In genomic region chr13:54548036-54548435, GRCm38 (mm10) we compare ENCODE assay signal across 25 mouse cellular contexts. TPM values are rescaled to one million over a fixed set of nuclear protein-coding genes. Genes with fewer than 3 reads are reported as not detected.
DNase-seq lines count a peak whose midpoint lies in the region; ATAC-seq and TF ChIP-seq lines count a peak whose summit lies in the region.
"Had no signal": no experiment of that assay in that cellular context is flagged by ENCODE, and none has a peak within 500 bp of the region (broad histone marks: within the 10 kb centered on the region; RNA-seq: fewer than 3 reads in every experiment).

No protein-coding gene starts in this region.

- CTCF ChIA-PET in Patski (lab: Charles Lee), result interaction anchor here (1.3 to 1.4 kb wide), 2 partner anchors 8 to 14 kb away, joined by 3 to 4 read pairs; no protein-coding TSS in a partner anchor

- no peak overlapping the region for H3K4me3 ChIP-seq in kidney, embryonic 15.5 days (replicated peaks)
- H3K4me3 ChIP-seq: embryonic facial prominence, embryonic 12.5 days; embryonic facial prominence, embryonic 15.5 days; gastrocnemius, adult 2 months; hindbrain, embryonic 12.5 days; hindbrain, embryonic 15.5 days had no signal

- H3K9ac ChIP-seq in kidney, embryonic 15.5 days, result no peak overlapping the region
- H3K9ac ChIP-seq: embryonic facial prominence, embryonic 12.5 days; embryonic facial prominence, embryonic 15.5 days; forebrain, postnatal 0 days; hindbrain, embryonic 12.5 days; hindbrain, embryonic 15.5 days had no signal

- 88% methylated on average over 7 of the region's 7 CpGs for WGBS in kidney, embryonic 15.5 days

- in situ Hi-C loops in Patski (cut with MboI; ENCODE audit: low pct_unique_long_range_greater_than_20kb), result no loop called here

- no peak overlapping the region for H3K27ac ChIP-seq in kidney, embryonic 15.5 days
- H3K27ac ChIP-seq: embryonic facial prominence, embryonic 12.5 days; embryonic facial prominence, embryonic 15.5 days; gastrocnemius, adult 2 months; hindbrain, embryonic 12.5 days; hindbrain, embryonic 15.5 days had no signal

- no peak overlapping the region for H3K4me2 ChIP-seq in kidney, embryonic 15.5 days
- H3K4me2 ChIP-seq: embryonic facial prominence, embryonic 12.5 days; embryonic facial prominence, embryonic 15.5 days; heart, embryonic 11.5 days; hindbrain, embryonic 12.5 days; hindbrain, embryonic 15.5 days had no signal

- POLR2A ChIA-PET in Patski (lab: Charles Lee), result no interaction called here

- TF ChIP-seq CTCF in Patski (IDR thresholded peaks at IDR 0.05), result no peak

- H3K36me3 ChIP-seq in kidney, embryonic 15.5 days, result peaks cover 74% of the 10 kb centered on the region

- no peaks in the 10 kb centered on the region for H3K4me1 ChIP-seq in kidney, embryonic 15.5 days
- H3K4me1 ChIP-seq: embryonic facial prominence, embryonic 12.5 days; embryonic facial prominence, embryonic 15.5 days; hindbrain, embryonic 12.5 days; hindbrain, embryonic 15.5 days had no signal

- H3K9me3 ChIP-seq in kidney, embryonic 15.5 days (replicated peaks), result no peaks in the 10 kb centered on the region
- H3K9me3 ChIP-seq: embryonic facial prominence, embryonic 12.5 days; embryonic facial prominence, embryonic 15.5 days; G1E; hindbrain, embryonic 12.5 days; hindbrain, embryonic 15.5 days had no signal

- DNase-seq in kidney, adult 11 months, result peak; percentile 49
- no peak for DNase-seq in kidney, postnatal 10 days
- DNase-seq in kidney, adult 8-10 months, result peak; percentile 41 to 54
- no peak for DNase-seq in Patski (ENCODE audit: low read depth, low spot score)
- DNase-seq: adrenal gland, adult 2 months; adrenal gland, postnatal 14 days; B cell, adult 2 months; cerebellum, adult 11 months; cerebellum, adult 2 months; cerebellum, adult 9-11 months; cerebellum, postnatal 25 days; forebrain, postnatal 0 days; gastrocnemius, adult 2 months; gastrocnemius, postnatal 14 days; heart, adult 11 months had no signal

- ATAC-seq in kidney, embryonic 15.5 days (replicated peaks; ENCODE audit: low FRiP score), result no peak
- ATAC-seq in Patski, result peak; percentile 26
- no peak for ATAC-seq in megakaryocyte, adult 5-6 weeks (ENCODE audit: poor library complexity, severe bottlenecking)
- ATAC-seq: forebrain, embryonic 14.5 days; forebrain, postnatal 0 days had no signal

- no peaks in the 10 kb centered on the region for H3K27me3 ChIP-seq in kidney, embryonic 15.5 days
- H3K27me3 ChIP-seq in Patski, result no peaks in the 10 kb centered on the region
- H3K27me3 ChIP-seq: CH12.LX; embryonic facial prominence, embryonic 12.5 days; embryonic facial prominence, embryonic 15.5 days; hindbrain, embryonic 12.5 days; hindbrain, embryonic 15.5 days had no signal

RNA-seq across cellular contexts. Expression of gene 4833439L19Rik, which starts 17.2 kb away (rescaled TPM):
- 151 and 162 TPM in 2 replicates for polyA plus RNA-seq in kidney, embryonic 15.5 days (2015; fragmentation: Nextera tagmentation; extraction: Ambion mirVana)
- 124 TPM for polyA plus RNA-seq in Patski (2021)
- total RNA-seq in megakaryocyte, adult 5-6 weeks (2015), result 70.1 and 71.1 TPM in 2 replicates
- total RNA-seq in megakaryocyte, adult 5-6 weeks (2017), result 43.9 and 48.8 TPM in 2 replicates

RNA-seq across cellular contexts. Expression of gene Arl10, which starts 26.8 kb away (rescaled TPM):
- polyA plus RNA-seq in kidney, embryonic 15.5 days (2015; fragmentation: Nextera tagmentation; extraction: Ambion mirVana), result 34.0 and 36.1 TPM in 2 replicates
- polyA plus RNA-seq in Patski (2021), result 26.6 TPM
- total RNA-seq in megakaryocyte, adult 5-6 weeks (2015), result 20.4 and 22.4 TPM in 2 replicates
- total RNA-seq in megakaryocyte, adult 5-6 weeks (2017), result 22.9 and 23.3 TPM in 2 replicates

RNA-seq across cellular contexts. Expression of gene Nop16, which starts 41.9 kb away (rescaled TPM):
- 90.2 and 95.5 TPM in 2 replicates for polyA plus RNA-seq in kidney, embryonic 15.5 days (2015; fragmentation: Nextera tagmentation; extraction: Ambion mirVana)
- polyA plus RNA-seq in Patski (2021), result 38.0 TPM
- 15.6 and 18.9 TPM in 2 replicates for total RNA-seq in megakaryocyte, adult 5-6 weeks (2015)
- total RNA-seq in megakaryocyte, adult 5-6 weeks (2017), result 27.8 and 28.0 TPM in 2 replicates

RNA-seq across cellular contexts. Expression of gene Higd2a, which starts 42.0 kb away (rescaled TPM):
- polyA plus RNA-seq in kidney, embryonic 15.5 days (2015; fragmentation: Nextera tagmentation; extraction: Ambion mirVana), result 205 and 219 TPM in 2 replicates
- polyA plus RNA-seq in Patski (2021), result 96.0 TPM
- total RNA-seq in megakaryocyte, adult 5-6 weeks (2015), result 144 and 147 TPM in 2 replicates
- total RNA-seq in megakaryocyte, adult 5-6 weeks (2017), result 66.2 and 100 TPM in 2 replicates

RNA-seq across cellular contexts. Expression of gene Simc1, which starts 44.5 kb away (rescaled TPM):
- polyA plus RNA-seq in kidney, embryonic 15.5 days (2015; fragmentation: Nextera tagmentation; extraction: Ambion mirVana), result 13.3 and 15.6 TPM in 2 replicates
- polyA plus RNA-seq in Patski (2021), result 8.8 TPM
- 5.3 and 5.5 TPM in 2 replicates for total RNA-seq in megakaryocyte, adult 5-6 weeks (2015)
- total RNA-seq in megakaryocyte, adult 5-6 weeks (2017), result 4.1 and 5.3 TPM in 2 replicates

Comparison
In these comparisons a context has a peak if more than half of its experiments do, and no peak if none do; other contexts are left out.
1. DNase-seq: peak in kidney, adult 11 months (single experiment) and kidney, adult 8-10 months (2 of 2); none in kidney, postnatal 10 days (single experiment) and Patski (single experiment).